Comparison of ENCODE assay signal across 30 mouse cellular contexts in the genomic region with DNA sequence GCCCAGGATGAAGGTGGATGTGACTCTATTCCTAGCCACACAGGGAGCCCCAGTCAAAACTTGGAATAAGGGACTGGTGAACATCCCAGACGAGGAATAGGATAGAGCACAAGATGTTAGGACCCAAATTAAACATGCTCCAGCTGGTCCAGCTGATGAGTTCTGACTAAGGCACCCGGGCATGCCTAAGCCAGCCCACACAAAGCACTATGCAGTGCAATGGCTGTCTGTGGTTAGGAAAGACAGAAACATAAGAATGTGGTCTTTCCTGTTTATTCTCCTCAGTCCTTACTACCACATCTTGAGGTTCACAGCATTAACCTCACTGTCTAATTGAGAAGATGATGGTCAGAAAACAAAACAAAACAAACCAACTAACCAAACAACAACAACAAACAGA. TPM values are rescaled to one million over a fixed set of nuclear protein-coding genes. Genes with fewer than 3 reads are reported as not detected.
DNase-seq lines count a peak whose midpoint lies in the region; ATAC-seq and TF ChIP-seq lines count a peak whose summit lies in the region.
"Had no signal": no experiment of that assay in that cellular context is flagged by ENCODE, and none has a peak within 500 bp of the region (broad histone marks: within the 10 kb centered on the region; RNA-seq: fewer than 3 reads in every experiment).

No protein-coding gene starts in this region.

- no peaks in the 10 kb centered on the region for H3K4me1 ChIP-seq in stomach, embryonic 14.5 days (ENCODE audit: control insufficient read depth, insufficient read depth, low read length)
- no peaks in the 10 kb centered on the region for H3K4me1 ChIP-seq in stomach, postnatal 0 days (replicated peaks; ENCODE audit: control insufficient read depth, insufficient read depth)
- H3K4me1 ChIP-seq: hindbrain, embryonic 12.5 days; liver, embryonic 12.5 days; stomach, embryonic 15.5 days had no signal

- no peak for DNase-seq in stomach, postnatal 0 days (ENCODE audit: low spot score)
- peak; percentile 66 for DNase-seq in 3T3-L1 (ENCODE audit: low read depth, low spot score)
- DNase-seq in NIH3T3 (ENCODE audit: low read depth), result peak; percentile 60
- peak; percentile 52 for DNase-seq in gonadal fat pad, adult 2 months (ENCODE audit: low read depth)
- DNase-seq in right cerebral cortex, postnatal 4 days, result no peak
- no peak for DNase-seq in kidney, adult 9 months
- DNase-seq: adrenal gland, postnatal 14 days; cerebellum, adult 18-20 months; cerebellum, postnatal 10 days; forebrain, postnatal 0 days; gastrocnemius, postnatal 14 days; heart, adult 18-20 months; heart, postnatal 36 days; kidney, adult 8-10 months; kidney, postnatal 10 days; liver, postnatal 0 days; lung, postnatal 36 days; thymus, adult 18-20 months; thymus, postnatal 25 days had no signal

- H3K4me2 ChIP-seq in stomach, embryonic 14.5 days (replicated peaks; ENCODE audit: low read depth, low read length), result no peak overlapping the region
- no peak overlapping the region for H3K4me2 ChIP-seq in stomach, postnatal 0 days (replicated peaks; ENCODE audit: low read depth)
- H3K4me2 ChIP-seq: heart, embryonic 11.5 days; hindbrain, embryonic 12.5 days; limb, embryonic 13.5 days; liver, embryonic 12.5 days; midbrain, embryonic 11.5 days; stomach, embryonic 15.5 days had no signal

- H3K9ac ChIP-seq in stomach, embryonic 14.5 days (replicated peaks; ENCODE audit: low read depth, low read length), result no peak overlapping the region
- no peak overlapping the region for H3K9ac ChIP-seq in stomach, postnatal 0 days (ENCODE audit: low read length)
- H3K9ac ChIP-seq: forebrain, postnatal 0 days; hindbrain, embryonic 12.5 days; limb, embryonic 13.5 days; liver, embryonic 12.5 days; liver, postnatal 0 days; stomach, embryonic 15.5 days had no signal

- H3K36me3 ChIP-seq in stomach, embryonic 14.5 days (ENCODE audit: control insufficient read depth, insufficient read depth, low read length), result no peaks in the 10 kb centered on the region
- H3K36me3 ChIP-seq in stomach, postnatal 0 days (ENCODE audit: control insufficient read depth, insufficient read depth, low read length), result no peaks in the 10 kb centered on the region
- H3K36me3 ChIP-seq: forebrain, embryonic 10.5 days; G1E; hindbrain, embryonic 12.5 days; limb, embryonic 13.5 days; liver, embryonic 12.5 days; stomach, embryonic 15.5 days had no signal

- TF ChIP-seq CTCF in stomach, postnatal 0 days (IDR thresholded peaks at IDR 0.05; ENCODE audit: low read depth), result no peak

- H3K9me3 ChIP-seq in stomach, embryonic 14.5 days (ENCODE audit: control insufficient read depth, low read depth, low read length), result no peaks in the 10 kb centered on the region
- H3K9me3 ChIP-seq in stomach, postnatal 0 days (ENCODE audit: control insufficient read depth, low read length), result no peaks in the 10 kb centered on the region
- H3K9me3 ChIP-seq: forebrain, embryonic 10.5 days; G1E; hindbrain, embryonic 12.5 days; limb, embryonic 13.5 days; liver, embryonic 12.5 days; stomach, embryonic 15.5 days had no signal

- H3K27me3 ChIP-seq in stomach, embryonic 14.5 days (ENCODE audit: control insufficient read depth, insufficient read depth, low read length), result no peaks in the 10 kb centered on the region
- no peaks in the 10 kb centered on the region for H3K27me3 ChIP-seq in stomach, postnatal 0 days (ENCODE audit: control insufficient read depth, insufficient read depth, low read length)
- H3K27me3 ChIP-seq: hindbrain, embryonic 12.5 days; limb, embryonic 13.5 days; liver, embryonic 12.5 days; stomach, embryonic 15.5 days had no signal

- H3K4me3 ChIP-seq in stomach, embryonic 14.5 days (ENCODE audit: low read depth, low read length), result no peak overlapping the region
- H3K4me3 ChIP-seq in stomach, postnatal 0 days (ENCODE audit: low read depth, low read length), result no peak overlapping the region
- H3K4me3 ChIP-seq: forebrain, embryonic 10.5 days; hindbrain, embryonic 12.5 days; left cerebral cortex, adult 2 months; limb, embryonic 13.5 days; liver, embryonic 12.5 days; stomach, embryonic 15.5 days had no signal

- ATAC-seq in stomach, embryonic 14.5 days (ENCODE audit: insufficient number of reproducible peaks, insufficient read depth, low FRiP score, low read depth), result peak; percentile 56; the same call in 1 of the 2 replicates
- no peak; the same call in 1 of the 2 replicates for ATAC-seq in stomach, postnatal 0 days (ENCODE audit: low FRiP score, low TSS enrichment)
- ATAC-seq: forebrain, postnatal 0 days; intestine, embryonic 16.5 days; liver, embryonic 12.5 days; liver, postnatal 0 days had no signal

- no peak for TF ChIP-seq EP300 in stomach, postnatal 0 days (optimal IDR thresholded peaks at IDR 0.05)

- 59% methylated on average over 2 of the region's 2 CpGs for WGBS in stomach, embryonic 14.5 days
- 48% methylated on average over 2 of the region's 2 CpGs for WGBS in stomach, postnatal 0 days

- H3K27ac ChIP-seq in stomach, embryonic 14.5 days (ENCODE audit: low read length), result no peak overlapping the region
- H3K27ac ChIP-seq in stomach, postnatal 0 days (replicated peaks), result no peak overlapping the region
- H3K27ac ChIP-seq: forebrain, embryonic 10.5 days; hindbrain, embryonic 12.5 days; left cerebral cortex, adult 2 months; limb, embryonic 13.5 days; liver, embryonic 12.5 days; stomach, embryonic 15.5 days had no signal

RNA-seq across cellular contexts. Expression of gene Hook1, which starts 35.7 kb away (rescaled TPM):
- polyA plus RNA-seq in stomach, embryonic 14.5 days (2014; fragmentation: Nextera tagmentation; extraction: Ambion mirVana), result 27.1 and 29.2 TPM in 2 replicates
- 13.0 TPM in 2 replicates for polyA plus RNA-seq in stomach, postnatal 0 days (2015; fragmentation: Nextera tagmentation; extraction: Ambion mirVana)
- polyA plus RNA-seq in gonadal fat pad, adult 2 months (2012; rRNA removed), result 10.5 and 11.7 TPM in 2 replicates
- polyA plus RNA-seq: G1E had no signal

Comparison
In these comparisons a context has a peak if more than half of its experiments do, and no peak if none do; other contexts are left out.
1. DNase-seq: peak in 3T3-L1 (single experiment), NIH3T3 (single experiment) and gonadal fat pad, adult 2 months (single experiment); none in stomach, postnatal 0 days (single experiment), right cerebral cortex, postnatal 4 days (single experiment) and kidney, adult 9 months (single experiment).